Mouse (Mus musculus) embryonic fibroblast, embryonic 13.5 days (primary cell): ENCODE results near the gene Cfap43.

Experiments
- CTCF ChIP-seq: IDR thresholded peaks from 2 replicates; pipeline ENCODE4 v1.5.1; 2011; ENCODE audit warnings: mild to moderate bottlenecking, control low read depth, low read length, moderate library complexity, borderline replicate concordance; ENCODE audit not compliant: insufficient read depth
- POLR2A ChIP-seq: IDR thresholded peaks from 2 replicates; pipeline ENCODE4 v1.6.1; 2011; ENCODE audit warnings: low read depth, mild to moderate bottlenecking, control low read depth, low read length, moderate library complexity

DNA sequence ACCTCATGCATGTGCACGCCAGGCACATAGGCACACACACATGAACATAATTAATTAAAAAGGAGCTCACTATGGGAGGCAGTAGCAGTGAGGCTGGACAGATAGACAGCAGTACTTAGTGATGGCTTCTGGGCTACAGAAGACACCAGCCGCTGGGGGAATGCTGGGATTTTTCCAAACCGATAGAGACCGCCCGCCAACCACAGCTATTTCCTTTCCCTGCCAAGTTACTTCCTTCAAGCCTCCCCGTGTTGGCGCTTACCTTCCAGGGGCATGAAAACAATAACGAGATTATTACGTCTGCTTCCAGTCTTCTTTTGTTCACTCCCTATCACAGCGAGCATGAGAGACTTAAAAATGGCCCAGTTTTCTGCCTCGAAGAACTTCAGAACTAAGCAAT is 222.0 kb downstream of the Cfap43 start:
- TF ChIP-seq CTCF (no peak), POLR2A (no peak)
